Mouse (Mus musculus) kidney, embryonic 15.5 days (tissue): ENCODE data around the gene 4933415F23Rik. TPM values are rescaled to one million over a fixed set of nuclear protein-coding genes. Genes with fewer than 3 reads are reported as not detected.
"Not testable (repeated sequence)": the region's sequence is repeated elsewhere in the genome, so short reads cannot be mapped to it uniquely, and the experiment has no call there.

Experiments
- ATAC-seq: fragments of 200-750 bp; cut with Nextera tagmentation; replicated peaks from 2 replicates; pipeline ENCODE4 v1.8.0; 2017; ENCODE audit warnings: moderate TSS enrichment; ENCODE audit not compliant: low FRiP score
- H3K27ac ChIP-seq: fragments of 300-500 bp; sonication (generic); 2 replicates; pipeline ENCODE4 v1.5.1; 2015; ENCODE audit warnings: mild to moderate bottlenecking, inconsistent platforms
- H3K27me3 ChIP-seq: fragments of 300-500 bp; sonication (generic); 2 replicates; pipeline ENCODE4 v1.6.1; 2015; ENCODE audit warnings: inconsistent platforms
- H3K36me3 ChIP-seq: fragments of 300-500 bp; sonication (generic); 2 replicates; pipeline ENCODE4 v1.6.1; 2015; ENCODE audit warnings: inconsistent platforms
- H3K4me1 ChIP-seq: fragments of 300-500 bp; sonication (generic); 2 replicates; pipeline ENCODE4 v1.6.1; 2015; ENCODE audit warnings: inconsistent platforms
- H3K4me2 ChIP-seq: fragments of 300-500 bp; sonication (generic); 2 replicates; pipeline ENCODE4 v1.6.1; 2015; ENCODE audit warnings: moderate library complexity, mild to moderate bottlenecking, inconsistent platforms
- H3K4me3 ChIP-seq: fragments of 300-500 bp; sonication (generic); replicated peaks from 2 replicates; pipeline ENCODE4 v1.5.1; 2015; ENCODE audit warnings: mild to moderate bottlenecking, inconsistent platforms
- H3K9ac ChIP-seq: fragments of 300-500 bp; sonication (generic); 2 replicates; pipeline ENCODE4 v1.6.1; 2015; ENCODE audit warnings: mild to moderate bottlenecking, inconsistent platforms
- H3K9me3 ChIP-seq: fragments of 300-500 bp; sonication (generic); replicated peaks from 2 replicates; pipeline ENCODE4 v1.6.1; 2016; ENCODE audit warnings: inconsistent platforms
- WGBS: fragments of 180-500 bp; shearing (Covaris S2); methylation state at CpG from one replicate; pipeline ENCODE4 v1.1.7; 2015; ENCODE audit warnings: mixed read lengths; 5-methylcytosine and 5-hydroxymethylcytosine counted together
- polyA plus RNA-seq: library from polyadenylated mRNA; unstranded; fragments of >200 nt; fragmentation: Nextera tagmentation; extraction: Ambion mirVana; gene quantifications from 2 replicates; pipeline ENCODE4 v1.2.1, GENCODE M21; 2015

Gene 4933415F23Rik
- not detected in 2 replicates for polyA plus RNA-seq

DNA sequence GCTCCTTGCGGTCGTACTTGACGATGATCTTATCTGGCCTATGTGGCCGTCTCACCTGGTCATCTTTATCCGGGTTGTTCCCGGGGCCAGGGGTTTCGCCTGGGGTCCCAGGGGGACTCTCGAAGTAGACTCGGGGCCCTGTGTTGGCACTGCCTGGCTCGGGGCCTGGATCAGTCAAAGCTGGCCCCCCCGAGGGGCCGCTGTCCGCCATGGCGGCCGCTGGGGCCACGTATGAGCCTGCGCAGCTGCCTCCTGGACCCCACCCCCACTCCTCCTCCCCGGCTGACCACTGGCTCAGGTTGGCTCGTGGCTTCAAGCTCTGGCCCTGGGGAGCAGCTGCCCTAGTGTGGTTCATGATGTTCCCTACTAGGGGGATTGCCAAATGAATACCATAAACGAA, at the start of gene 4933415F23Rik:
TSS of gene 4933415F23Rik (minus strand) at position 233 of the 400 bp plus-strand sequence.
- Histone ChIP-seq H3K4me1 (no peaks in the 10 kb centered on the region), H3K27ac (no peak within 1 kb of the TSS), H3K9me3 (no peaks in the 10 kb centered on the region), H3K9ac (no peak within 1 kb of the TSS), H3K4me3 (no peak within 1 kb of the TSS), H3K27me3 (no peaks in the 10 kb centered on the region), H3K36me3 (no peaks in the 10 kb centered on the region), H3K4me2 (no peak within 1 kb of the TSS)
- no peak for ATAC-seq
- WGBS: 94% methylated on average over 20 of the region's 20 CpGs

DNA sequence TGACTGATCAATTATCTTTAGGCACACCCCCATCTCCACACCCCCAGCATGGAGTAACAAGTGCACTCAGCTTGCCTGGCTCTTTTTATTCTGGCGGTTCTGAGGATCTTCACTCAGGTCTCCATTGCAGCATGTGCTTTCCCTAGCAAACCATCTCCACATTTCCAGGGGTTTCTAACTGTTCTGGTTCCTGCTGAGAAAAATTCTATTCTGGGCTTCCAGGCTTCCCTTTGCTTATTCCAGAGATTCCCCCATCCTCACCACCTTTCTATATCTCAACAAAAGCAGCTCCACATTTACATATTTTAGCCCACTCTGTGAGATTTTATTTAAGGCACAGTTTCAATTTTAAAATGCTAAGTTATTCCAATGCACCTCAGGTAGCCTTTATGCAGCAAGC, 49.7 kb upstream of the 4933415F23Rik start:
- H3K27me3 ChIP-seq: no peaks in the 10 kb centered on the region
- no peak for ATAC-seq
- no peak overlapping the region for H3K9ac ChIP-seq
- 83% methylated on average over 1 of the region's 1 CpGs for WGBS
- no peak overlapping the region for H3K27ac ChIP-seq
- no peaks in the 10 kb centered on the region for H3K4me1 ChIP-seq
- H3K9me3 ChIP-seq: no peaks in the 10 kb centered on the region
- H3K4me2 ChIP-seq: no peak overlapping the region
- no peak overlapping the region for H3K4me3 ChIP-seq
- no peaks in the 10 kb centered on the region for H3K36me3 ChIP-seq

- Histone ChIP-seq H3K27me3 (no peaks in the 10 kb centered on the region), H3K4me3 (no peak overlapping the region), H3K27ac (no peak overlapping the region), H3K9ac (no peak overlapping the region), H3K9me3 (no peaks in the 10 kb centered on the region), H3K4me1 (no peaks in the 10 kb centered on the region), H3K36me3 (no peaks in the 10 kb centered on the region), H3K4me2 (no peak overlapping the region)
- no peak for ATAC-seq
- 70% methylated on average over 5 of the region's 5 CpGs for WGBS
These were observed 44.3 kb upstream of the 4933415F23Rik start for GRCm38 (mm10) chr1:23146198-23146873.

DNA sequence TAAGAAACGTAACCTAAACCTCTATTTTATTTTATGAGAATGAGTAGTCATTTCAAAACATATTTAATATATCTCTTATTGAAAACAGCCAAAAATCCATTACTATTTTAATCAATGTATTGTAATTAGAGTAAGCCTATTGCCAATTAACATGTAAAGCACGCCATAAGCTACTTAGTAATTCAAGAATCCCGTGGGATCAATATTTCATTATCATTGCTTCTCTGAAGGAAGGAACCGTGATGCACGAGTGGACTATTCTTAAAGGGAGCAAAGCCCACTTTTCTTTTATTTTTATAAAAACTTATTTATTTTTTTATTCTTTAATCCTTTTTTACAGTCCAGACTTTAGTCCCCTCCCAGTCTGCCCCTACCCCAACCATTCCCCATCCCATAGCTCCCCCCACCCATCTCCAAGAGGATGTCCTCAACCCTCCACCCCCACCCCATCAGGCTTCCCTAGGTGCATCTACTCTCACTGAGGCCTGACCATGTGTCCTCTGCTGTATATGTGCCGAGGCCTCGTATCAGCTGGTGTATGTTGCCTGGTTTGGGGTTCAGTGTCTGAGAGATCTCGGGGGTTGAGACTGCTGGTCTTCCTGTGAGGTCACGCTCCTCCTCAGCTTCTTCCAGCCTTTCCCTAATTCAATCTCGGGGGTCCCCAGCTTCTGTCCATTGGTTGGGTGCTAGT, 39.2 kb upstream of the 4933415F23Rik start:
- H3K4me2 ChIP-seq: no peak overlapping the region
- H3K27me3 ChIP-seq: no peaks in the 10 kb centered on the region
- no peak overlapping the region for H3K4me3 ChIP-seq
- no peaks in the 10 kb centered on the region for H3K9me3 ChIP-seq
- no peak overlapping the region for H3K9ac ChIP-seq
- no peaks in the 10 kb centered on the region for H3K4me1 ChIP-seq
- no peaks in the 10 kb centered on the region for H3K36me3 ChIP-seq
- no peak overlapping the region for H3K27ac ChIP-seq
- WGBS: 78% methylated on average over 10 of the region's 10 CpGs
- no peak for ATAC-seq

DNA sequence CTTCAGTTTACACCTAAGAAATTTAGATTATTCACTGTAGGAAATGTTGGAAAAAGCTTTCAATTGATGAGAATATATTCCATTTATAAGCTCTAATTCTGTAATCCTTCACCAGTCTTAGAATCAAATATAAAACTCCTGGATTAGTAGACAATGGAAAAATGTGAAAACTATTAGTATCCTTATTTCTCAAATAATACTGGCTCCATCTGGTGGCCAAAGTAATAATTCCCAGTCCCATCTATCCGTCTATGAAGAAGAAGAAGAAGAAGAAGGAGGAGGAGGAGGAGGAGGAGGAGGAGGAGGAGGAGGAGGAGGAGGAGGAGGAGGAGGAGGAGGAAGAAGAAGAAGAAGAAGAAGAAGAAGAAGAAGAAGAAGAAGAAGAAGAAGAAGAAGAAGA, 38.5 kb upstream of the 4933415F23Rik start:
- H3K4me2 ChIP-seq, H3K9ac ChIP-seq, H3K9me3 ChIP-seq, H3K36me3 ChIP-seq, H3K27me3 ChIP-seq, ATAC-seq, H3K4me1 ChIP-seq, H3K27ac ChIP-seq, H3K4me3 ChIP-seq: not testable (repeated sequence)
- WGBS: no CpG with 5 or more reads among the region's 1 CpGs

DNA sequence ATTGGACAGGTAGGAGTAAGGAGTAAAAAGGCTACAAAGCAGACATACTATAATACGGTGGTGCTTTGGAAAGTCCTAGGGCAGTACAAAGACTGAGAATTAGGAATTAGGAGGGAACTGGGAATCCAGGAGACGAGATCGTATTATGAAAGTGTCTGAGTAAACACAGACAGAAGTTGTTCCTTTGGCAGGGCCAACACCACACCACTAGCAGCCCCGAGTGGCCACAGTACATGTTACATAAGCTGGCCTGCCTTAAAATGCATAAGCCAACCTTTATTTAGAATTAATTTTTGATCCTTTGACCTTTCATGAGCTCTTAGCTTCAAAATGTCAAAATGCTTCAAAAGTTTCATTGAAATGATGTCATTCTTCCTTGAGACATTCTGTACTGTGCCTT, 18.8 kb upstream of the 4933415F23Rik start:
- Histone ChIP-seq H3K9me3 (no peaks in the 10 kb centered on the region), H3K9ac (no peak overlapping the region), H3K4me3 (no peak overlapping the region), H3K4me1 (0 out of 2 replicates have a peak, but pooled peaks cover 2% of the 10 kb centered on the region), H3K4me2 (no peak overlapping the region), H3K36me3 (no peaks in the 10 kb centered on the region), H3K27ac (no peak overlapping the region), H3K27me3 (no peaks in the 10 kb centered on the region)
- ATAC-seq: no peak
- 64% methylated on average over 4 of the region's 4 CpGs for WGBS

DNA sequence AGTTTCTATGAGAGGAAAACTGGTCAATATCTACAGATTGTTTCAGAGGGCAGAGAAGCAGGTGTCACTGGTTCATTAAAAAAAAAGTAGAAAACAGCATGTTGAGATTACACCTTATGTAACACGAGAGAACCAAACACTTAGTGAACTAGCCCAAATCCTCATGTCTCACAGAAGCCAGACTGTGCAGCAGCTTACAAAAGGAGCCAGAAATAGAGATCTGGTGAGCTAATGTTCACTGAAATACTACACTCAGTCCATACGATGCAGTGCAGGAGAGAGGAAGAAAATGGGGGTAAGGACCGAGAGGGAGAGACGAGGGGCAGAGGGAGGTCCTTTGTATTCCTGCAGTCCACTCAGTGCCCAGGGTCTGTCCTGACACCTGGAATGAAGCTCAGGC, 17.4 kb upstream of the 4933415F23Rik start:
- 66% methylated on average over 4 of the region's 4 CpGs for WGBS
- no peak overlapping the region for H3K9ac ChIP-seq
- H3K27ac ChIP-seq: no peak overlapping the region
- no peak overlapping the region for H3K4me3 ChIP-seq
- no peaks in the 10 kb centered on the region for H3K36me3 ChIP-seq
- H3K4me1 ChIP-seq: 0 out of 2 replicates have a peak, but pooled peaks cover 2% of the 10 kb centered on the region
- no peaks in the 10 kb centered on the region for H3K27me3 ChIP-seq
- no peak overlapping the region for H3K4me2 ChIP-seq
- no peaks in the 10 kb centered on the region for H3K9me3 ChIP-seq
- no peak for ATAC-seq

GRCm38 (mm10) chr1:23117423-23117822, 15.4 kb upstream of the 4933415F23Rik start:
- no peaks in the 10 kb centered on the region for H3K36me3 ChIP-seq
- WGBS: 59% methylated on average over 3 of the region's 3 CpGs
- H3K4me1 ChIP-seq: 0 out of 2 replicates have a peak, but pooled peaks cover 2% of the 10 kb centered on the region
- no peak overlapping the region for H3K27ac ChIP-seq
- H3K4me2 ChIP-seq: no peak overlapping the region
- no peak for ATAC-seq
- no peaks in the 10 kb centered on the region for H3K9me3 ChIP-seq
- H3K9ac ChIP-seq: no peak overlapping the region
- no peak overlapping the region for H3K4me3 ChIP-seq
- H3K27me3 ChIP-seq: no peaks in the 10 kb centered on the region

GRCm38 (mm10) chr1:23109191-23109590, 7.1 kb upstream of the 4933415F23Rik start:
- 78% methylated on average over 1 of the region's 1 CpGs for WGBS
- no peaks in the 10 kb centered on the region for H3K27me3 ChIP-seq
- no peak overlapping the region for H3K4me3 ChIP-seq
- ATAC-seq: no peak
- no peaks in the 10 kb centered on the region for H3K36me3 ChIP-seq
- no peak overlapping the region for H3K27ac ChIP-seq
- H3K4me1 ChIP-seq: no peaks in the 10 kb centered on the region
- no peak overlapping the region for H3K4me2 ChIP-seq
- H3K9me3 ChIP-seq: no peaks in the 10 kb centered on the region
- no peak overlapping the region for H3K9ac ChIP-seq

- Histone ChIP-seq H3K27ac (no peak overlapping the region), H3K4me3 (no peak overlapping the region), H3K9ac (no peak overlapping the region), H3K36me3 (no peaks in the 10 kb centered on the region), H3K9me3 (no peaks in the 10 kb centered on the region), H3K4me1 (no peaks in the 10 kb centered on the region), H3K27me3 (no peaks in the 10 kb centered on the region), H3K4me2 (no peak overlapping the region)
- no peak for ATAC-seq
- 71% methylated on average over 4 of the region's 4 CpGs for WGBS
These were observed 828 bp upstream of the 4933415F23Rik start for GRCm38 (mm10) chr1:23102881-23103280.

DNA sequence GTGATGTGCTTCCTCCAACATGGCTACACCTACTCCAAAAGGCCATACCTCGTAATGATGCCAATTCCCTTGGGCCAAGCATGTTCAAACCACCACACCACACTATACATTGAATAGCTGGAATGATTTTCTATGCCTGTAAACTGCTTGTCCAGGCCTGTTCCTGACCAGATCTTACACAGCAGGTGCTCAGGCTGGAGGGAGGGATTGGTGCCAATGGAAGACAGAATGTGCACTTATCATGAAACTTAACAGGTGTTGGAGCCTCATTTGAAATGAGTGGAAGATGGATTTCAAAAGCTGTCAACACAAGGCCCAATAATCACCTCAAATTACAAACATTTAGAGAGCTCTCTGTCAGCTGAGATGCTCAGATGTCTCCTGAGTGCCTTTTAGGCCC, 2.3 kb downstream of the 4933415F23Rik start:
- Histone ChIP-seq H3K9me3 (no peaks in the 10 kb centered on the region), H3K9ac (no peak overlapping the region), H3K4me2 (no peak overlapping the region), H3K4me1 (no peaks in the 10 kb centered on the region), H3K4me3 (no peak overlapping the region), H3K27ac (no peak overlapping the region), H3K36me3 (no peaks in the 10 kb centered on the region), H3K27me3 (no peaks in the 10 kb centered on the region)
- no peak for ATAC-seq
- 87% methylated on average over 1 of the region's 1 CpGs for WGBS

DNA sequence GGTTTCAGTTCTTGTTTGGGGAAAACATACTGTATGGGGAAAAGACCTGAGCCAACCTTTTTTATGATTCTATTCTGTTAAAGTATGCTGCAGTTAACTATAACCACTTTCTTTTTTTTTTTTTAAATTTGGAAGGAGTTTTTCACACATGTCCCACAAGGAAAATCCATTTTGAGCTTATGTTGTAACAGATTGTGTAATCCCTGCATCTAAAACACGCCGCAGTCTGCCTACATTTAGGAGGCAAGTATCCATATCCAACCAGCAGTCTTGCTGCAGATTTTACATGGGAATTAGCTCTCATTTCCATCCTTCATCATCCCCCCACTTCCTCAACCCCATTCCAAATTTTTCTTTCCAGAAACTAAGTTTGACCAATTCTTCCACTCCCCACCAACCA, 3.6 kb downstream of the 4933415F23Rik start:
- no peaks in the 10 kb centered on the region for H3K4me1 ChIP-seq
- H3K27ac ChIP-seq: no peak overlapping the region
- H3K9ac ChIP-seq: no peak overlapping the region
- 91% methylated on average over 2 of the region's 2 CpGs for WGBS
- no peaks in the 10 kb centered on the region for H3K27me3 ChIP-seq
- H3K36me3 ChIP-seq: no peaks in the 10 kb centered on the region
- no peak overlapping the region for H3K4me3 ChIP-seq
- ATAC-seq: no peak
- H3K9me3 ChIP-seq: no peaks in the 10 kb centered on the region
- no peak overlapping the region for H3K4me2 ChIP-seq
